Mouse (Mus musculus) heart, adult 2 months (tissue): ENCODE results near the gene Ryr3.

ENCODE experiments used
- CTCF ChIP-seq: fragments of 200-600 bp; IDR thresholded peaks from 2 replicates; pipeline ENCODE4 v1.8.1; 2022; ENCODE audit warnings: antibody characterized with exemption, mild to moderate bottlenecking, moderate library complexity
- EP300 ChIP-seq: fragments of 200-500 bp; IDR thresholded peaks from 2 replicates; pipeline ENCODE4 v1.6.1; 2011; ENCODE audit warnings: low read depth, low read length, control low read depth; ENCODE audit not compliant: insufficient read depth
- POLR2A ChIP-seq: fragments of 200-500 bp; IDR thresholded peaks from 2 replicates; pipeline ENCODE4 v1.6.1; 2011; ENCODE audit warnings: mild to moderate bottlenecking, low read depth, low read length, control low read depth; ENCODE audit not compliant: insufficient read depth

- no peak for TF ChIP-seq POLR2A
- no peak for TF ChIP-seq CTCF
- TF ChIP-seq EP300 = no peak
Observed at GRCm38 (mm10) chr2:113016236-113016635, 200.7 kb downstream of the Ryr3 start.
